Mouse (Mus musculus): Measurements from ENCODE around the gene Arfgef2.

Arfgef2 gene

GRCm38 (mm10) chr2:166865476-166865875 is 60.1 kb downstream of the Arfgef2 start:
- no peak for DNase-seq

GRCm38 (mm10) chr2:166870271-166870865 is 65.0 kb downstream of the Arfgef2 start:
- DNase-seq = no peak

- no peak for DNase-seq
These were observed 65.5 kb downstream of the Arfgef2 start for GRCm38 (mm10) chr2:166870899-166871298.

GRCm38 (mm10) chr2:166874675-166875280 is 69.4 kb downstream of the Arfgef2 start:
- DNase-seq = no peak

- DNase-seq = peak; percentile 22
These were observed 70.2 kb downstream of the Arfgef2 start for GRCm38 (mm10) chr2:166875561-166875960.

- DNase-seq = no peak
These were observed 70.9 kb downstream of the Arfgef2 start for GRCm38 (mm10) chr2:166876331-166876730.

GRCm38 (mm10) chr2:166885066-166885465 is 79.7 kb downstream of the Arfgef2 start:
- DNase-seq = no peak

- DNase-seq = no peak
These were observed 80.2 kb downstream of the Arfgef2 start for GRCm38 (mm10) chr2:166885619-166886018.

- no peak for DNase-seq
These were observed 80.8 kb downstream of the Arfgef2 start for GRCm38 (mm10) chr2:166886231-166886630.

GRCm38 (mm10) chr2:166887816-166888215 is 82.4 kb downstream of the Arfgef2 start:
- DNase-seq = peak; percentile 16

- DNase-seq = peak; percentile 13
These were observed 86.0 kb downstream of the Arfgef2 start for GRCm38 (mm10) chr2:166891366-166891880.

GRCm38 (mm10) chr2:166892158-166892680 is 86.8 kb downstream of the Arfgef2 start:
- DNase-seq = no peak

- DNase-seq = no peak
These were observed 87.6 kb downstream of the Arfgef2 start for GRCm38 (mm10) chr2:166893036-166893435.

GRCm38 (mm10) chr2:166896368-166896767 is 91.0 kb downstream of the Arfgef2 start:
- no peak for DNase-seq

GRCm38 (mm10) chr2:166896974-166897373 is 91.6 kb downstream of the Arfgef2 start:
- no peak for DNase-seq

GRCm38 (mm10) chr2:166899161-166899560 is 93.8 kb downstream of the Arfgef2 start:
- no peak for DNase-seq

- DNase-seq = no peak
These were observed 94.4 kb downstream of the Arfgef2 start for GRCm38 (mm10) chr2:166899746-166900145.

- DNase-seq = no peak
These were observed 95.6 kb downstream of the Arfgef2 start for GRCm38 (mm10) chr2:166900792-166901505.

GRCm38 (mm10) chr2:166903719-166904282 is 98.4 kb downstream of the Arfgef2 start:
- no peak for DNase-seq

- peak; percentile 98 for DNase-seq
These were observed 100.5 kb downstream of the Arfgef2 start, which contains the start of gene Cse1l for GRCm38 (mm10) chr2:166905711-166906522. Gene Cse1l (plus strand): TSS chr2:166906040.

GRCm38 (mm10) chr2:166906523-166907182 is 101.3 kb downstream of the Arfgef2 start:
- peak; percentile 10 for DNase-seq

GRCm38 (mm10) chr2:166909729-166910128 is 104.3 kb downstream of the Arfgef2 start:
- no peak for DNase-seq
